Mouse (Mus musculus) neural tube, embryonic 11.5 days (tissue): ENCODE measurements around the gene Gm17387. TPM values are rescaled to one million over a fixed set of nuclear protein-coding genes. Genes with fewer than 3 reads are reported as not detected.
A peak's percentile ranks its signal among the peaks of the same experiment; 100 is the strongest.

ENCODE experiments used
- ATAC-seq: fragments of 200-750 bp; cut with Nextera tagmentation; 2 replicates; pipeline ENCODE4 v1.8.0; 2017; ENCODE audit warnings: moderate number of reproducible peaks, mild to moderate bottlenecking, moderate TSS enrichment, moderate library complexity; ENCODE audit not compliant: insufficient read depth, low FRiP score, low TSS enrichment
- DNase-seq: peaks from one replicate; pipeline ENCODE4 v3.0.0-alpha.2; 2015; ENCODE audit warnings: low spot score
- H3K27ac ChIP-seq: fragments of 300-500 bp; sonication (generic); 2 replicates; pipeline ENCODE4 v1.5.1; 2014; ENCODE audit warnings: low read depth, mild to moderate bottlenecking, low read length
- H3K27me3 ChIP-seq: fragments of 300-500 bp; sonication (generic); 2 replicates; pipeline ENCODE4 v1.6.1; 2014; ENCODE audit warnings: mild to moderate bottlenecking, low read length, mixed read lengths; ENCODE audit not compliant: control insufficient read depth, insufficient read depth
- H3K36me3 ChIP-seq: fragments of 300-500 bp; sonication (generic); 2 replicates; pipeline ENCODE4 v1.6.1; 2014; ENCODE audit warnings: mild to moderate bottlenecking, low read length, moderate library complexity, mixed read lengths; ENCODE audit not compliant: control insufficient read depth, insufficient read depth
- H3K4me1 ChIP-seq: fragments of 300-500 bp; sonication (generic); 2 replicates; pipeline ENCODE4 v1.6.1; 2014; ENCODE audit warnings: low read length, mixed read lengths; ENCODE audit not compliant: control insufficient read depth, insufficient read depth
- H3K4me2 ChIP-seq: fragments of 300-500 bp; sonication (generic); 2 replicates; pipeline ENCODE4 v1.6.1; 2014; ENCODE audit warnings: low read depth, mild to moderate bottlenecking, moderate library complexity
- H3K4me3 ChIP-seq: fragments of 300-500 bp; sonication (generic); 2 replicates; pipeline ENCODE4 v1.5.1; 2014; ENCODE audit warnings: low read depth, low read length
- H3K9ac ChIP-seq: fragments of 300-500 bp; sonication (generic); 2 replicates; pipeline ENCODE4 v1.6.1; 2014; ENCODE audit warnings: mild to moderate bottlenecking, low read length
- H3K9me3 ChIP-seq: fragments of 300-500 bp; sonication (generic); 2 replicates; pipeline ENCODE4 v1.6.1; 2016; ENCODE audit warnings: low read length; ENCODE audit not compliant: control insufficient read depth
- WGBS: fragments of 180-500 bp; shearing (Covaris S2); extraction: QIAGEN DNeasy Blood & Tissue Kit; methylation state at CpG from one replicate; pipeline ENCODE4 v1.1.7; 2014; 5-methylcytosine and 5-hydroxymethylcytosine counted together
- polyA plus RNA-seq: library from polyadenylated mRNA; unstranded; fragments of >200 nt; fragmentation: Nextera tagmentation; extraction: Ambion mirVana; gene quantifications from 2 replicates; pipeline ENCODE4 v1.2.1, GENCODE M21; 2014

Gm17387 gene
- polyA plus RNA-seq, 1 experiment from 2014 or later, result not detected

- DNase-seq (no peak), ATAC-seq (no peak)
- no peak overlapping the region for H3K4me2 ChIP-seq
- no peaks in the 10 kb centered on the region for H3K27me3 ChIP-seq
- no peak overlapping the region for H3K9ac ChIP-seq
- no peaks in the 10 kb centered on the region for H3K36me3 ChIP-seq
- no peak overlapping the region for H3K27ac ChIP-seq
- WGBS, result 87% methylated on average over 2 of the region's 2 CpGs
- no peaks in the 10 kb centered on the region for H3K9me3 ChIP-seq
- H3K4me3 ChIP-seq, result no peak overlapping the region
- peaks cover 3% of the 10 kb centered on the region; the same call in 1 of the 2 replicates for H3K4me1 ChIP-seq
These were observed 23.5 kb downstream of the Gm17387 start for GRCm38 (mm10) chr7:141052421-141052820.

DNA sequence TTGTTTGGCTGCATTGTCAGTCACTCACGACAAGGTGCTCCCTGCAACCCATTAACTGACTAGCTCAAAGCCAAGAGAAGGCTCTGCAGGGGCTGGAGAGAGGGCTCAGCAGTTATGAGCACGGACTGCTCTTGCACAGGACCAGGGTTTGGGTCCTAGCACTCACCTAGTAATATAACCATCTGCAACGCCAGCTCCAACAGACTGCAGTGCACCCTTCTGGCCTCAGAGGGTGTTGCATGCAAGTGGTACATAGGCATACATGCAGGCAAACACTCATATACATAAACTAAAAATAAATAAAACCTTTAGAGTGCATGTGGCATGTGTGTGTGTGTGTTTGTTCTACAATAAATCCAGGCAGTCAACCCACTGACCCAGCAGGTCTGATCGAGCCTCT lies 26.9 kb downstream of the Gm17387 start:
- H3K4me2 ChIP-seq, result no peak overlapping the region
- no peak for DNase-seq
- H3K4me3 ChIP-seq, result no peak overlapping the region
- ATAC-seq, result no peak
- H3K27me3 ChIP-seq, result no peaks in the 10 kb centered on the region
- no peaks in the 10 kb centered on the region for H3K9me3 ChIP-seq
- 84% methylated on average over 4 of the region's 4 CpGs for WGBS
- H3K36me3 ChIP-seq, result no peaks in the 10 kb centered on the region
- no peak overlapping the region for H3K9ac ChIP-seq
- no peak overlapping the region for H3K27ac ChIP-seq
- H3K4me1 ChIP-seq, result peaks cover 5% of the 10 kb centered on the region

GRCm38 (mm10) chr7:141056976-141057375 lies 28.0 kb downstream of the Gm17387 start:
- DNase-seq, result no peak
- ATAC-seq, result no peak
- H3K9me3 ChIP-seq, result no peaks in the 10 kb centered on the region
- H3K27me3 ChIP-seq, result no peaks in the 10 kb centered on the region
- H3K4me2 ChIP-seq, result no peak overlapping the region
- no peaks in the 10 kb centered on the region for H3K36me3 ChIP-seq
- peaks cover 9% of the 10 kb centered on the region for H3K4me1 ChIP-seq
- 91% methylated on average over 6 of the region's 6 CpGs for WGBS
- no peak overlapping the region for H3K27ac ChIP-seq
- no peak overlapping the region for H3K9ac ChIP-seq
- H3K4me3 ChIP-seq, result no peak overlapping the region

GRCm38 (mm10) chr7:141057541-141057940 lies 28.6 kb downstream of the Gm17387 start:
- WGBS, result 89% methylated on average over 1 of the region's 1 CpGs
- Histone ChIP-seq H3K27ac (no peak overlapping the region), H3K9me3 (no peaks in the 10 kb centered on the region), H3K9ac (no peak overlapping the region), H3K4me3 (no peak overlapping the region), H3K4me1 (peaks cover 12% of the 10 kb centered on the region), H3K4me2 (no peak overlapping the region), H3K36me3 (no peaks in the 10 kb centered on the region), H3K27me3 (no peaks in the 10 kb centered on the region)
- DNase-seq (no peak), ATAC-seq (no peak)

DNA sequence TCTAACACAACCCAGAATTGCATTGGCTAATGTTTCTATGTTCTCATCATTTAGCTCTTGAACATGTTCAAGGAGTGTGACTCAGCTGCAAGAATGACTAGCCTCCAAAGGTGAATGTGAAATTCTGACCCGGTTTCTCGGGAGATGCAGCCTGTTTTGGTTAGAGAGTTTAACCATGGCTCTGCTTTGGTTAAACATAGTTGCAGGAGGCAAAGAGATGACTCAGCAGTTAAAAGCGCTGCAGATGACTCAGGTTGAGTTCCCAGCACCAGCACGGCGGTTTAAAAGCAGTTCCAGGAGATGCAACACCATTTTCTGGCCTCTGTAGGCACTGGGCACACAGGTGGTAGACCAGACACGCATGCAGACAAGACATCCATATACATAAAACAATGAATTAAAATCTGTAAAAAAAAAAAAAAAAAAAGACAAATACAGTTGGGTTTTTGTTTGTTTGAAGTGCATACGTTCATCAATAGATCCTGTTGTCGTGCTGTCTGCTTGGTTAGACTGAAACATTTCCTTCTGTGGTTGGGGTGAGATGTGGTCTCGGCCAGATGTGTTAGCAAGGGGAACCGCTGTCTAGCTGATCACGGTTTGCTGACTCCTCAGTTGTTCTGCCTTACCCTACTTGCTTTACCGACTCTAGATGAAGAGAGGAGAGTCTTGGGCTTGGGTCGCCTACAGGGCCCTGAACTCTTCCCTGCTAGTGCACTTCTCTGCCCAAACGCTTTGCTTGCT lies 29.8 kb downstream of the Gm17387 start:
- no peak overlapping the region for H3K9ac ChIP-seq
- no peak for ATAC-seq
- no peak for DNase-seq
- H3K4me2 ChIP-seq, result no peak overlapping the region
- H3K9me3 ChIP-seq, result no peaks in the 10 kb centered on the region
- no peaks in the 10 kb centered on the region for H3K36me3 ChIP-seq
- 92% methylated on average over 14 of the region's 14 CpGs for WGBS
- no peak overlapping the region for H3K4me3 ChIP-seq
- no peaks in the 10 kb centered on the region for H3K27me3 ChIP-seq
- H3K4me1 ChIP-seq, result peaks cover 12% of the 10 kb centered on the region
- H3K27ac ChIP-seq, result no peak overlapping the region

DNA sequence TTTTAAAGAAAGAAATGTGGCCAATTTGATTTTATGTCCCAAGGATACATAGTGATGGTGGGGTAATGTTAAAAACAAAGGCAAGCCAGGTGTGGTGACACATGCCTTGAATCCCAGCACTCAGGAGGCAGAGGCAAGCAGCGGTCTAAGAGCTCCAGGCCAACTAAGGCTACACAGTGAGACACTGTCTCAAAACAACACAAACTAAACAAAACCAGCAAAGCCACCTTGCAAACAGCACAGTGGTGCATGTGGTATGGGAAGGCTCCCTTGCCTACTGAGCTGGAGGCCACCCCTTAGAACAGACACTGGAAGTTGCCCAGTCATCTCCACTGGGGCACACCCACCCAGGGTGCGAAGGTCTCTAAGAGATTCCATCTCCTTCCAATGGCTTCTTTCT lies 31.0 kb downstream of the Gm17387 start:
- H3K27ac ChIP-seq, result no peak overlapping the region
- no peaks in the 10 kb centered on the region for H3K9me3 ChIP-seq
- WGBS, result 71% methylated on average over 2 of the region's 2 CpGs
- DNase-seq, result no peak
- H3K36me3 ChIP-seq, result peaks cover 6% of the 10 kb centered on the region; the same call in 1 of the 2 replicates
- H3K4me1 ChIP-seq, result peaks cover 12% of the 10 kb centered on the region
- H3K9ac ChIP-seq, result peak overlapping the region; percentile 90
- no peak for ATAC-seq
- peak overlapping the region; percentile 92 for H3K4me2 ChIP-seq
- peak overlapping the region; percentile 79 for H3K4me3 ChIP-seq
- no peaks in the 10 kb centered on the region for H3K27me3 ChIP-seq

- Histone ChIP-seq H3K27me3 (no peaks in the 10 kb centered on the region), H3K9me3 (no peaks in the 10 kb centered on the region), H3K4me1 (peaks cover 12% of the 10 kb centered on the region), H3K27ac (peak within 1 kb of the TSS; percentile 75), H3K36me3 (peaks cover 7% of the 10 kb centered on the region; the same call in 1 of the 2 replicates), H3K9ac (peak within 1 kb of the TSS; percentile 90), H3K4me2 (peak within 1 kb of the TSS; percentile 92), H3K4me3 (peak within 1 kb of the TSS; percentile 79)
- DNase-seq (peak; percentile 93), ATAC-seq (peak; percentile 98)
- 1% methylated on average over 68 of the region's 72 CpGs for WGBS
These were observed 31.7 kb downstream of the Gm17387 start, which contains the start of gene B4galnt4 for GRCm38 (mm10) chr7:141060426-141061242. Gene B4galnt4, plus strand, starts transcription at chr7:141061104.

DNA sequence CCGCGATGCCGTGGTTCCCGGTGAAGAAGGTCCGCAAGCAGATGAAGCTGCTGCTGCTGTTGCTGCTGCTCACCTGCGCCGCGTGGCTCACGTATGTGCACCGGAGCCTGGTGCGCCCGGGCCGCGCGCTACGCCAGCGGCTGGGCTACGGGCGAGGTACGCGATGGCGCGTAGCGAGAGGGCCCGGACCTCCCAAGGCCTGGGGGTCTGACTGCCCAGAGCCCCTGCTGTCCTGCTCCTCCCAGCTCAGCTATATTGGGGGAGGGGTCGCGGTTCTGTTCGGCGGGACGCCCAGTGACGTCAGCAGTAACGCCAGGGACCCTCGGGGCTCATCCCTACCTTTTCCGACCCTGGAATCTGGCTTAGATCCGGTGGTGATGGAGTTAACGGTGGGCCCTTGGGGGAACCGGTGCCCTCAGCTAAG lies 32.4 kb downstream of the Gm17387 start:
- H3K4me2 ChIP-seq, result peak overlapping the region; percentile 92
- WGBS, result 0% methylated on average over 37 of the region's 37 CpGs
- H3K27me3 ChIP-seq, result no peaks in the 10 kb centered on the region
- ATAC-seq, result peak; percentile 72
- peaks cover 7% of the 10 kb centered on the region; the same call in 1 of the 2 replicates for H3K36me3 ChIP-seq
- no peaks in the 10 kb centered on the region for H3K9me3 ChIP-seq
- peak; percentile 58 for DNase-seq
- H3K9ac ChIP-seq, result peak overlapping the region; percentile 90
- peak overlapping the region; percentile 75 for H3K27ac ChIP-seq
- peak overlapping the region; percentile 79 for H3K4me3 ChIP-seq
- H3K4me1 ChIP-seq, result peaks cover 12% of the 10 kb centered on the region
